Mouse (Mus musculus): ENCODE results near the gene Ssu2.
A peak's percentile ranks its signal among the peaks of the same experiment; 100 is the strongest.

- TF ChIP-seq ETS1 (conservative IDR thresholded peaks at IDR 0.05; ENCODE audit: low read depth, low read length): no peak
- no peak for TF ChIP-seq JUND (conservative IDR thresholded peaks at IDR 0.05; ENCODE audit: low read depth, low read length)
- peak; percentile 70 for TF ChIP-seq USF1 (IDR thresholded peaks at IDR 0.05; ENCODE audit: low read depth, low read length)
- TF ChIP-seq ELF1 (IDR thresholded peaks at IDR 0.05; ENCODE audit: low read depth, low read length): no peak
- TF ChIP-seq CTCF (conservative IDR thresholded peaks at IDR 0.05 in 1 of 2, IDR thresholded peaks at IDR 0.05 in 1 of 2; ENCODE audit: low read depth in 2 of 2, low read length in 2 of 2): no peak
These were observed 22.5 kb downstream of the Ssu2 start for GRCm38 (mm10) chr6:112365294-112365693.
